Mouse (Mus musculus) heart, adult 2 months (tissue): ENCODE measurements around the gene Smim24.

Source experiments
- CTCF ChIP-seq: fragments of 200-600 bp; IDR thresholded peaks from 2 replicates; pipeline ENCODE4 v1.8.1; 2022; ENCODE audit warnings: antibody characterized with exemption, mild to moderate bottlenecking, moderate library complexity
- POLR2A ChIP-seq: fragments of 200-500 bp; IDR thresholded peaks from 2 replicates; pipeline ENCODE4 v1.6.1; 2011; ENCODE audit warnings: mild to moderate bottlenecking, low read depth, low read length, control low read depth; ENCODE audit not compliant: insufficient read depth

GRCm38 (mm10) chr10:81358209-81358608 lies 34.6 kb upstream of the Smim24 start:
- no peak for TF ChIP-seq CTCF
- no peak for TF ChIP-seq POLR2A
